Mouse (Mus musculus): ENCODE results near the gene Fgf12. TPM values are rescaled to one million over a fixed set of nuclear protein-coding genes. Genes with fewer than 3 reads are reported as not detected.
A peak's percentile ranks its signal among the peaks of the same experiment; 100 is the strongest.

Fgf12 gene
- polyA plus RNA-seq, 1 experiment from 2014 or later = 6.8 TPM

GRCm38 (mm10) chr16:28592466-28592865, 160.4 kb downstream of the Fgf12 start:
- ATAC-seq (ENCODE audit: low FRiP score) (0 out of 2 replicates have a peak, but pooled peaks have one; percentile 35), DNase-seq (ENCODE audit: low spot score, missing footprints) (no peak)
- no peak overlapping the region for H3K4me3 ChIP-seq (ENCODE audit: low read depth, low read length)

GRCm38 (mm10) chr16:28591583-28591982, 161.3 kb downstream of the Fgf12 start:
- H3K9ac ChIP-seq (ENCODE audit: low read length) = no peak overlapping the region
- WGBS = 55% methylated on average over 9 of the region's 9 CpGs
- no peaks in the 10 kb centered on the region for H3K27me3 ChIP-seq (ENCODE audit: control insufficient read depth, insufficient read depth, low read length)
- ATAC-seq (ENCODE audit: low FRiP score) (peak; percentile 70), DNase-seq (ENCODE audit: low spot score, missing footprints) (no peak)
- H3K4me1 ChIP-seq (ENCODE audit: control insufficient read depth, insufficient read depth, low read length) = 0 out of 2 replicates have a peak, but pooled peaks cover 3% of the 10 kb centered on the region
- no peaks in the 10 kb centered on the region for H3K9me3 ChIP-seq (ENCODE audit: control insufficient read depth, low read length)
- no peaks in the 10 kb centered on the region for H3K36me3 ChIP-seq (ENCODE audit: control insufficient read depth, insufficient read depth, low read length)
- no peak overlapping the region for H3K27ac ChIP-seq (ENCODE audit: low read depth, low read length)
- H3K4me2 ChIP-seq = no peak overlapping the region
- H3K4me3 ChIP-seq (ENCODE audit: low read depth, low read length) = no peak overlapping the region

More at GRCm38 (mm10) chr16:28592466-28592865, 160.4 kb downstream of the Fgf12 start:
- Histone ChIP-seq H3K27ac (ENCODE audit: low read depth, low read length) (no peak overlapping the region), H3K9me3 (ENCODE audit: control insufficient read depth, low read length) (no peaks in the 10 kb centered on the region), H3K4me1 (ENCODE audit: control insufficient read depth, insufficient read depth, low read length) (0 out of 2 replicates have a peak, but pooled peaks cover 3% of the 10 kb centered on the region), H3K27me3 (ENCODE audit: control insufficient read depth, insufficient read depth, low read length) (no peaks in the 10 kb centered on the region), H3K4me2 (no peak overlapping the region), H3K9ac (ENCODE audit: low read length) (0 out of 2 replicates have a peak overlapping the region, but pooled peaks have one; percentile 4), H3K36me3 (ENCODE audit: control insufficient read depth, insufficient read depth, low read length) (no peaks in the 10 kb centered on the region)
- 71% methylated on average over 6 of the region's 6 CpGs for WGBS

GRCm38 (mm10) chr16:28572212-28572611, 180.7 kb downstream of the Fgf12 start:
- no peaks in the 10 kb centered on the region for H3K36me3 ChIP-seq (ENCODE audit: control insufficient read depth, insufficient read depth, low read length)
- no peak overlapping the region for H3K4me2 ChIP-seq
- no peaks in the 10 kb centered on the region for H3K9me3 ChIP-seq (ENCODE audit: control insufficient read depth, low read length)
- no peak overlapping the region for H3K9ac ChIP-seq (ENCODE audit: low read length)
- ATAC-seq (ENCODE audit: low FRiP score) (no peak), DNase-seq (ENCODE audit: low spot score, missing footprints) (no peak)
- H3K27me3 ChIP-seq (ENCODE audit: control insufficient read depth, insufficient read depth, low read length) = no peaks in the 10 kb centered on the region
- 52% methylated on average over 3 of the region's 3 CpGs for WGBS
- H3K4me3 ChIP-seq (ENCODE audit: low read depth, low read length) = no peak overlapping the region
- H3K4me1 ChIP-seq (ENCODE audit: control insufficient read depth, insufficient read depth, low read length) = no peaks in the 10 kb centered on the region
- H3K27ac ChIP-seq (ENCODE audit: low read depth, low read length) = no peak overlapping the region

GRCm38 (mm10) chr16:28564716-28565217, 188.1 kb downstream of the Fgf12 start:
- H3K4me2 ChIP-seq = peak overlapping the region; percentile 99
- peak overlapping the region; percentile 62 for H3K4me3 ChIP-seq (ENCODE audit: low read depth, low read length)
- ATAC-seq (ENCODE audit: low FRiP score) = peak; percentile 86
- H3K27ac ChIP-seq (ENCODE audit: low read depth, low read length) = no peak overlapping the region
- under 1% methylated on average over 58 of the region's 58 CpGs for WGBS
- H3K4me1 ChIP-seq (ENCODE audit: control insufficient read depth, insufficient read depth, low read length) = no peaks in the 10 kb centered on the region; the same call in 1 of the 2 replicates
- H3K36me3 ChIP-seq (ENCODE audit: control insufficient read depth, insufficient read depth, low read length) = no peaks in the 10 kb centered on the region
- peak overlapping the region; percentile 47 for H3K9ac ChIP-seq (ENCODE audit: low read length)
- peak; percentile 84 for DNase-seq (ENCODE audit: low spot score, missing footprints)
- peaks cover 10% of the 10 kb centered on the region for H3K27me3 ChIP-seq (ENCODE audit: control insufficient read depth, insufficient read depth, low read length)
- H3K9me3 ChIP-seq (ENCODE audit: control insufficient read depth, low read length) = no peaks in the 10 kb centered on the region

GRCm38 (mm10) chr16:28564075-28564715, 188.7 kb downstream of the Fgf12 start:
- Histone ChIP-seq H3K9me3 (ENCODE audit: control insufficient read depth, low read length) (no peaks in the 10 kb centered on the region), H3K9ac (ENCODE audit: low read length) (peak overlapping the region; percentile 47), H3K27me3 (ENCODE audit: control insufficient read depth, insufficient read depth, low read length) (peaks cover 10% of the 10 kb centered on the region), H3K4me3 (ENCODE audit: low read depth, low read length) (peak overlapping the region; percentile 62), H3K4me1 (ENCODE audit: control insufficient read depth, insufficient read depth, low read length) (no peaks in the 10 kb centered on the region; the same call in 1 of the 2 replicates), H3K4me2 (peak overlapping the region; percentile 99), H3K27ac (ENCODE audit: low read depth, low read length) (no peak overlapping the region), H3K36me3 (ENCODE audit: control insufficient read depth, insufficient read depth, low read length) (no peaks in the 10 kb centered on the region)
- peak; percentile 83 for ATAC-seq (ENCODE audit: low FRiP score)
- WGBS = 1% methylated on average over 43 of the region's 45 CpGs
- DNase-seq (ENCODE audit: low spot score, missing footprints) = peak; percentile 96

- H3K27ac ChIP-seq (ENCODE audit: low read depth, low read length) = no peak overlapping the region
- H3K9me3 ChIP-seq (ENCODE audit: control insufficient read depth, low read length) = no peaks in the 10 kb centered on the region
- no peak overlapping the region for H3K4me3 ChIP-seq (ENCODE audit: low read depth, low read length)
- DNase-seq (ENCODE audit: low spot score, missing footprints) (no peak), ATAC-seq (ENCODE audit: low FRiP score) (no peak)
- no peak overlapping the region for H3K4me2 ChIP-seq
- peaks cover 10% of the 10 kb centered on the region for H3K27me3 ChIP-seq (ENCODE audit: control insufficient read depth, insufficient read depth, low read length)
- H3K36me3 ChIP-seq (ENCODE audit: control insufficient read depth, insufficient read depth, low read length) = no peaks in the 10 kb centered on the region
- no peaks in the 10 kb centered on the region; the same call in 1 of the 2 replicates for H3K4me1 ChIP-seq (ENCODE audit: control insufficient read depth, insufficient read depth, low read length)
- no peak overlapping the region for H3K9ac ChIP-seq (ENCODE audit: low read length)
- WGBS = 76% methylated on average over 6 of the region's 6 CpGs
These were observed 190.0 kb downstream of the Fgf12 start for GRCm38 (mm10) chr16:28562847-28563246.

GRCm38 (mm10) chr16:28555219-28555618, 197.6 kb downstream of the Fgf12 start:
- WGBS = 86% methylated on average over 10 of the region's 10 CpGs
- Histone ChIP-seq H3K27ac (ENCODE audit: low read depth, low read length) (no peak overlapping the region), H3K9ac (ENCODE audit: low read length) (no peak overlapping the region), H3K27me3 (ENCODE audit: control insufficient read depth, insufficient read depth, low read length) (no peaks in the 10 kb centered on the region), H3K4me3 (ENCODE audit: low read depth, low read length) (no peak overlapping the region), H3K36me3 (ENCODE audit: control insufficient read depth, insufficient read depth, low read length) (no peaks in the 10 kb centered on the region), H3K4me1 (ENCODE audit: control insufficient read depth, insufficient read depth, low read length) (no peaks in the 10 kb centered on the region), H3K9me3 (ENCODE audit: control insufficient read depth, low read length) (no peaks in the 10 kb centered on the region), H3K4me2 (no peak overlapping the region)
- DNase-seq (ENCODE audit: low spot score, missing footprints) (no peak), ATAC-seq (ENCODE audit: low FRiP score) (no peak)

- Histone ChIP-seq H3K4me2 (no peak overlapping the region), H3K36me3 (ENCODE audit: control insufficient read depth, insufficient read depth, low read length) (no peaks in the 10 kb centered on the region), H3K4me1 (ENCODE audit: control insufficient read depth, insufficient read depth, low read length) (no peaks in the 10 kb centered on the region), H3K27ac (ENCODE audit: low read depth, low read length) (no peak overlapping the region), H3K27me3 (ENCODE audit: control insufficient read depth, insufficient read depth, low read length) (no peaks in the 10 kb centered on the region), H3K4me3 (ENCODE audit: low read depth, low read length) (no peak overlapping the region), H3K9ac (ENCODE audit: low read length) (no peak overlapping the region), H3K9me3 (ENCODE audit: control insufficient read depth, low read length) (no peaks in the 10 kb centered on the region)
- ATAC-seq (ENCODE audit: low FRiP score) (no peak), DNase-seq (ENCODE audit: low spot score, missing footprints) (no peak)
- 81% methylated on average over 3 of the region's 3 CpGs for WGBS
These were observed 213.4 kb downstream of the Fgf12 start for GRCm38 (mm10) chr16:28539423-28539822.

Measured in midbrain, embryonic 11.5 days (tissue).